Mouse (Mus musculus) naive thymus-derived CD4-positive, alpha-beta T cell, adult 2 months (primary cell): ENCODE measurements around the gene Foxr1.
"Not testable (repeated sequence)": the region's sequence is repeated elsewhere in the genome, so short reads cannot be mapped to it uniquely, and the experiment has no call there.

Experiments used
- DNase-seq: peaks from one replicate; pipeline ENCODE4 v3.0.0-alpha.2; 2011; ENCODE audit warnings: low read depth

The Foxr1 gene

GRCm38 (mm10) chr9:44477339-44478228 is 36.6 kb upstream of the Foxr1 start:
- peak; percentile 84 for DNase-seq

DNA sequence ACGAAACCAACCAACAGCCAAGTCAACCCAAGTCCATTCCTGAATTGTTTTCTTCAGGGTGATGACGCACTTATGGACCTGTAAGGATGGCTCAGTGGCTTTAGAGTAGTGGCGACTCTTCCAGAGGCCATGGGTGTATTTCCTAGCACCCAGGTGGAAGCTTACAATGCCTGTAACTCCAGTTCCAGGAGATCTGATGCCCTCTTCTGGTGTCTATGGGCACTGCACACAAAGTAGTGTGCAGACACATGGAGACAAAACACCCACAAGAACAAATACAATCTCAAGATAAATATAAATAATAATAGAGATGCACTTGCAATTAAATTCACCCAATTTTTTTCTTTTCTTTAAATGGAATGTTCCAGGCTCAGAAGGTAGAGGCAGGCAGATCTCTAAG is 35.0 kb upstream of the Foxr1 start:
- DNase-seq, result no peak

- no peak for DNase-seq
These were observed 33.4 kb upstream of the Foxr1 start for GRCm38 (mm10) chr9:44474327-44474726.

DNA sequence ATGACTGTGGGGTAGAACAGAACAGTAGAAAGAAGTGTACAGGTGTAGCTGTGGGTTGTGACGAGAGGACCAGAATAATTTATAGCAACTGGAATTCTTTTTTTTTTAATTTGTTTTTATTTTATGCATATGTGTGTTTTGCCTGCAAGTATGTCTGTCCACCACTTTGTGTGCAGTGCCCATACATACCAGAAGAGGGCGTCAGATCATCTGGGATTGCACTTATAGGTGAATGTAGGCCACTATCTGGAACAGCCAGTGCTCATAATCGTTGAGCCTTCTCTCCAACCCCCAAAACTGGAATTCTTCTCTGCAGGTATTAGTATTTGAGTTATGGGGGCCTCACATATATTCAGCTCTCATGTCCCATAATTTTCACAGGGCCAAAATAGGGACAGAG is 32.2 kb upstream of the Foxr1 start:
- DNase-seq, result no peak

DNA sequence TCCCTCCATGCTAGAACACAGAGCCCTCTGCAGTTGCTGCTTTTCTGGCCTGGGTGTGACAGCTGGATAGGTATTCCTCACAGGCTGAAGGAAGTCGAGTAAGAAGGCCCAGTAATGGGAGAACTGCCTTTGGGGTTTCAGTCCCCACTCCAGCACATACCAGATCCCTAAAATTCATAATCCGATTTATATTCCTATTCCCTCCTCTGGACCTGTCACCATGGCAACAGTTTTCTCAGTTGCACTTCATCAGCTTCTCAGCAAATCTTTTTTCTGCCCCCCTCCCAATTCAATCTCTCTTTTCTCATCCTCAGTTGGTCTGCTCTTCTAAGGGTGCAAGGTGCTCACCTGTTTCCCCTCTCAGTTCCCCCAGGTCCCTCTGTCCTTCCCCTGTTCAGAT is 27.9 kb upstream of the Foxr1 start:
- DNase-seq, result no peak

DNA sequence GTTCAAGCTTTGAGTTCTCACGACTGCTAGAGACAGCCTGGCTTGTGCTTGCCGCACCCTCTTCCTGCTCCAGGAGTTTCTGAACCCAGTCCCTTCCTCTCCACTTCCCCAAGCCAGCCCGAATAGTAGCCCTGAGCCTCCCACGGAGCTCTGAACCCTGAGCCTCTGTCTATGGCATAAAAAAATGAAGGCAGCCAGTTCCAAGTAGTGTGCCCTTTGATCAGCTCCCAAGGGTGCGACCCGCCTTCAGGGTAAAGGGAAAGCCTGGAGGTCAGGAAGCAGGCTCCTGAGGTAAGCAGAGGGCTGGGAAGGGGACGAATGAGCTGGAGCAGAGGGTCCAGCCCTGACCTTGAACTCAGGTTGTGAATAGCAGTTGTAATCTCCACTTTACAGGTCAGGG is 27.3 kb upstream of the Foxr1 start:
- DNase-seq, result no peak

DNA sequence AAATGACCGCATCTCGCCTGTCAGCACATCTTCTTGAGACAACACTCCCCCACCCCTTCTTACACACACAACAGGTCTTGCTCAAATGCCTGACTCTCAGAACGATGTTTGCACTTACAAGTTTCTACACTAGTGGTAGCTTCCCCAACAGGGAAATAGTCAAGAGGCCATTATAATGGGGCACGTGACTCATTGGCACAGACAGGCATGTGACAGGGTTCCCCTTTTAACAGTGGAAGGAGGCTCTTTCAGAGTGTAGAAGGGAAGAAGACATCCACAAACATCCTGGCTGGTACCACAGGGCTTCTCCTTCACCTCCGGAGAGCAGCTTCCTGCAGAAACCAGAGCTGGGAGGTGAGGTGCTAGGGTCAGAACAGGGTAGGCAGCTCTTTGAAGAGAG is 21.0 kb upstream of the Foxr1 start:
- no peak for DNase-seq

GRCm38 (mm10) chr9:44457035-44457742 is 16.3 kb upstream of the Foxr1 start:
- no peak for DNase-seq

GRCm38 (mm10) chr9:44454891-44455220 is 13.9 kb upstream of the Foxr1 start, which contains the start of gene Upk2:
TSS of gene Upk2 (minus strand) at chr9:44454976.
- no peak for DNase-seq

DNA sequence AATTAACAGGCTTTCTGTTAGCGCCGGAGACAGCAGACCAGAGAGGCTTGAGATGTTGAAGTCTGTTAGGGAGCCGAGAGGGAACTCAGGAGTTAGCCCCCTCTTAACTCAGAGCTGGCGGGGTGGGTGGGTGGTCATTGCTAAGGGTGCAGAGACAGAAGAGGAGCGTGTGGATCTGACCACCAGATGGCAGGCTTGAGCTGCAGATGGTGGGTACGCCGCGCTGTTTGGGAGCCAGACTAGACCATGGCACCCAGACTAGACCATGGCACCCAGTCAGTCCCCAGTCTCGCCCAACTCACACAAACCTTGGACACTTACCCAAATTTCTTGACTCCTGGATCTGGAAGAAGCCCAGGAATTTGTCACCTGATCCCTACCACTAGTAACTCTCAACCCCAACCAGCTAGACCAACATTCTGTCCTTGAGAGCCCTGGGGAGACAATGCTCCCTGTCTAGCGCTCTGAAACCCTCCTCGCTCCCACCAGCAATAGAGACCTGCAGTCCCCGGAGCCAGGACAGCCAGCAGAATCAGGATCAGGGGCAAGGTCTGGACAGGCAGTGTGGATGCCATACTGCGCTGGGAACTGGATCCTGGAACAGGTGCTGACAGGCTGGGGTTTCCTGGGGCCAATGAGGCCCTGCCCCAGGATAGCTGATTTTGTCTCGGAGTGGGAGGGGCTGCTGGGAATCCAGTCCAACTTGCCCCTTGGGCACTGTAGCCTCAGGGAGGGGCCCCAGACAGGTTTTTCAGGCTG is 13.4 kb upstream of the Foxr1 start:
- peak; percentile 92 for DNase-seq

DNA sequence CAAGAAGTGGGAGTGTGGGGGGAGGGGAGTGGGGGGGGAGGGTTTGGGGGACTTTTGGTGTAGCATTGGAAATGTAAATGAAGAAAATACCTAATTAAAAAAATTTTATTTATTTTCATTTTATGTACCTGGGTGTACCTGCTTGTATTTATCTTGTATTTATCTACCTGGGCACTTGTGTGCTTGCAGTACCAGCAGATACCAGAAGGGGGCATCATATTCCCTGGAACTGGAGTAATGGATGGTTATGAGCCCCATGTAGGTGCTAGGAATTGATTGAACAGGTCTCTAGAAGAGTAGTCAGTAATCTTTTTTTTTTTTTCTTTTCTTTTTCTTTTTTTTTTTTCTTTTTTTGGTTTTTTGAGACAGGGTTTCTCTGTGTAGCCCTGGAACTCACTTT is 9.5 kb upstream of the Foxr1 start:
- peak; percentile 67 for DNase-seq

DNA sequence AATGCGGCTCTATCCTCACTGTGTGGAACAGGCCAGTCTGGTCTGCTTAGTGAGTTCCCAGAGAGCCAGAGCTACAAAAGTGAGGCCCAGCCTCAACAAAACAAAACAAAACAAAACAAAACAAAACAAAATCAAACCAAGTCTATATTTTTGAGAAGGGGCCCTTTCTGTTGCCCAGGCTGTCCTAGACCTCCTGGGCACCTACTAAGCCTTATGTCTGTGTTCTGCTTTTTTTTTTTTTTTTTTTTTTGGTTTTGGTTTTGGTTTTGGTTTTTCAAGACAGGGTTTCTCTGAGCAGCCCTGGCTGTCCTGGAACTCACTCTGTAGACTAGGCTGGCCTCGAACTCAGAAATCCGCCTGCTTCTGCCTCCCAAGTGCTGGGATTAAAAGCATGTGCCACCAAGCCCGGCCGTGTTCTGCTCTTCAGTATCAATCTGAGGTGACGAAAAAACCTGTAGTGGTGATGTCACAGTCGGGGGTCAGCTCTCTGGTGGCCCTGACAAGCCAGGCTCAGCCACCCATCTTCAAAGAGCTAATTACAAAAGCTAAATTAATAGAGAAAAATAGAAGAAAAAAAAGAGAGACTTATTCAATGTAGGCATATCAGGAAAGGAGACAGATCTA is 3.6 kb upstream of the Foxr1 start:
- not testable (repeated sequence) for DNase-seq

- no peak for DNase-seq
These were observed 5.2 kb downstream of the Foxr1 start for GRCm38 (mm10) chr9:44435747-44436146.

DNA sequence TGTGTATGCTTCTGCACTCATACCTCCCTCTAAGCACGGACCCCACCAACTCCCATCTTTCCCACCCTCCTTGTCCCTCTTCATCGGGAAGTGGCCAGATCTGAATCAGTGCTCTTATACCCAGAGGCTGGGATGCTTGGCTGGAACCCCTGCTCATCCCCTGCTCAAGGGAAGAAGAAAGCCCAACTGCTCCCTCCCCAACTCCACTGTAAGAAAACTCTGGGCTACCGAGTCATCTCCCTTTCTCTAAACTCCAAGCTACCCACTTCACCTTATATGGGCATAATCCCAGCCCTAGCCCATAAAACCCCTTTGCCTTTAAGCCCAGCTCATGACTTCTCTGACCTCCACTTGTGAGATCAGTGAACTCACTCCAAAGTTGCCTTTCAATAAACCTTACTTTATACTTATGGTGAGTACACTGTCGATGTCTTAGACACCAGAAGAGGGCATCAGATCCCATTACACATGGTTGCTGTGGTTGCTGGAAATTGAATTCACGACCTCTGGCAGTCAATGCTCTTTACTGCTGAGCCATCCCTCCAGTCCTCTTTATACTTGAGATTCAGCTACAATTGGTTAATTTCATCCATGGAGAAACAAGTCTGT is 8.3 kb downstream of the Foxr1 start:
- DNase-seq, result no peak

GRCm38 (mm10) chr9:44423576-44423975 is 17.4 kb downstream of the Foxr1 start:
- DNase-seq, result no peak

DNA sequence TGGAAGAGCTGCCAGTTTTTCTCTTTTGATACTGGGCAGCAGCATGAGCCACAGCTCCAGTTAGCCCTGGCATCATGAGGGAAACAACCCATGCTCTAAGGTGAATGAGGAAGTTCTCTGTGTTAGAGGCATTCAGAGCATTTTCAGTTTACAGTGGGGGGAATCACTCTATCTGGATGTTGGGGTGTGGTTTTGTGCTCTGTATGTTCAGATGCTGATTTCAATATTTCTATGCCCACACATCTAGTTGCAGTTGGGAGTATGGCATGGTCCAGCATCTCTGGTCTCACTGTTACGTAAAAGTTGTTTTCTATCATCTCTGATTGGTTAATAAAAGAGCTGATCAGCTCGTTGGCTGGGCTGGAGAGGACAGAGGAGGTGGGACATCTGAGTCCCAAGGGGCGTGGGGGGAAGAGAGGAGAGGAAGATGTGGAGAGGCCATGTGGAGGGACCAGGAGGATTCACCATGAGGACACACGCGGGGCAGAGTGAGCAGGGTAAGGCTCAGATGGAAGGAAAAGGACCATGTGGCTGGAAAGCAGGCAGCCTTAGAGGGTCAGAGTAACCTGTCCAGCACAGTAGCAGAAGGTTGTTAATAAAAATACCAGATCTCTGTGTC is 20.5 kb downstream of the Foxr1 start:
- no peak for DNase-seq

- not testable (repeated sequence) for DNase-seq
These were observed 21.2 kb downstream of the Foxr1 start for GRCm38 (mm10) chr9:44419730-44420129.

GRCm38 (mm10) chr9:44418519-44419385 is 22.2 kb downstream of the Foxr1 start, which contains the start of gene Ccdc84:
TSS of gene Ccdc84 (minus strand) at chr9:44418569.
- no peak for DNase-seq

GRCm38 (mm10) chr9:44417892-44418363 is 23.0 kb downstream of the Foxr1 start:
- peak; percentile 94 for DNase-seq
